Comparison of ENCODE assay signal across 8 mouse cellular contexts in genomic region chr7:127448521-127449300, GRCm38 (mm10). TPM values are rescaled to one million over a fixed set of nuclear protein-coding genes. Genes with fewer than 3 reads are reported as not detected.
DNase-seq lines count a peak whose midpoint lies in the region; ATAC-seq lines count a peak whose summit lies in the region.

Gene Zfp689, minus strand, starts transcription at chr7:127449158.

- H3K4me1 ChIP-seq in forebrain, embryonic 14.5 days (ENCODE audit: control insufficient read depth, insufficient read depth, low read length) = peaks cover 22% of the 10 kb centered on the region
- peaks cover 49% of the 10 kb centered on the region for H3K4me1 ChIP-seq in neural tube, embryonic 15.5 days

- ATAC-seq in forebrain, embryonic 14.5 days = peak; percentile 93
- ATAC-seq in neural tube, embryonic 15.5 days (ENCODE audit: low FRiP score) = peak; percentile 96

- peak within 1 kb of the TSS; percentile 93 for H3K27ac ChIP-seq in forebrain, embryonic 14.5 days (ENCODE audit: low read depth, low read length)
- H3K27ac ChIP-seq in neural tube, embryonic 15.5 days (replicated peaks) = peak within 1 kb of the TSS; percentile 94

- H3K9ac ChIP-seq in forebrain, embryonic 14.5 days (ENCODE audit: low read length) = peak within 1 kb of the TSS; percentile 97
- H3K9ac ChIP-seq in neural tube, embryonic 15.5 days (replicated peaks) = peak within 1 kb of the TSS; percentile 90

- H3K36me3 ChIP-seq in forebrain, embryonic 14.5 days (ENCODE audit: control insufficient read depth, insufficient read depth, low read length) = peaks cover 39% of the 10 kb centered on the region
- peaks cover 32% of the 10 kb centered on the region for H3K36me3 ChIP-seq in neural tube, embryonic 15.5 days

- no peaks in the 10 kb centered on the region for H3K27me3 ChIP-seq in forebrain, embryonic 14.5 days (replicated peaks; ENCODE audit: control insufficient read depth, insufficient read depth, low read length)
- H3K27me3 ChIP-seq in neural tube, embryonic 15.5 days (replicated peaks) = no peaks in the 10 kb centered on the region

- H3K9me3 ChIP-seq in forebrain, embryonic 14.5 days (replicated peaks; ENCODE audit: control insufficient read depth, low read length) = no peaks in the 10 kb centered on the region
- no peaks in the 10 kb centered on the region for H3K9me3 ChIP-seq in neural tube, embryonic 15.5 days (replicated peaks)

- WGBS in forebrain, embryonic 14.5 days = under 1% methylated on average over 54 of the region's 54 CpGs
- WGBS in neural tube, embryonic 15.5 days = under 1% methylated on average over 54 of the region's 54 CpGs

- intact Hi-C loops in heart, postnatal 14 days (cut with DNase I) = no loop called here

- DNase-seq in ES-CJ7 (ENCODE audit: low read depth, low spot score) = peak; percentile 98
- DNase-seq in cerebellum, adult 11 months = peak; percentile 91
- DNase-seq in forebrain, embryonic 14.5 days (ENCODE audit: low spot score) = peak; percentile 98
- peak; percentile 86 to 93 for DNase-seq in heart, postnatal 14 days
- DNase-seq in layer of hippocampus, adult 11-12 months (ENCODE audit: low spot score) = peak; percentile 97
- DNase-seq in lung, adult 18-20 months = peak; percentile 95 to 97
- peak; percentile 93 for DNase-seq in testis, postnatal 14 days (ENCODE audit: low spot score)

- H3K4me3 ChIP-seq in forebrain, embryonic 14.5 days (ENCODE audit: low read depth, low read length) = peak within 1 kb of the TSS; percentile 98
- H3K4me3 ChIP-seq in neural tube, embryonic 15.5 days (replicated peaks) = peak within 1 kb of the TSS; percentile 87

- peak within 1 kb of the TSS; percentile 85 for H3K4me2 ChIP-seq in forebrain, embryonic 14.5 days (ENCODE audit: low read length)
- peak within 1 kb of the TSS; percentile 83 for H3K4me2 ChIP-seq in neural tube, embryonic 15.5 days

RNA-seq across cellular contexts. Expression of gene Zfp689, which starts in this region (rescaled TPM):
- polyA plus RNA-seq in forebrain, embryonic 14.5 days (2014; fragmentation: Nextera tagmentation; extraction: Ambion mirVana) = 12.7 TPM in 2 replicates
- total RNA-seq in heart, postnatal 14 days (2021) = 1 to 10 TPM; 1.4 to 1.6 TPM
- polyA plus RNA-seq in neural tube, embryonic 15.5 days (2015; fragmentation: Nextera tagmentation; extraction: Ambion mirVana) = 13.4 TPM in 2 replicates

Comparison
In these comparisons a context has a peak if more than half of its experiments do, and no peak if none do; other contexts are left out.
1. Peak in every context shown above with its lines: DNase-seq, ATAC-seq, H3K4me3 ChIP-seq and H3K27ac ChIP-seq.